Comparison of ENCODE assay signal across 9 mouse cellular contexts in the genomic region with DNA sequence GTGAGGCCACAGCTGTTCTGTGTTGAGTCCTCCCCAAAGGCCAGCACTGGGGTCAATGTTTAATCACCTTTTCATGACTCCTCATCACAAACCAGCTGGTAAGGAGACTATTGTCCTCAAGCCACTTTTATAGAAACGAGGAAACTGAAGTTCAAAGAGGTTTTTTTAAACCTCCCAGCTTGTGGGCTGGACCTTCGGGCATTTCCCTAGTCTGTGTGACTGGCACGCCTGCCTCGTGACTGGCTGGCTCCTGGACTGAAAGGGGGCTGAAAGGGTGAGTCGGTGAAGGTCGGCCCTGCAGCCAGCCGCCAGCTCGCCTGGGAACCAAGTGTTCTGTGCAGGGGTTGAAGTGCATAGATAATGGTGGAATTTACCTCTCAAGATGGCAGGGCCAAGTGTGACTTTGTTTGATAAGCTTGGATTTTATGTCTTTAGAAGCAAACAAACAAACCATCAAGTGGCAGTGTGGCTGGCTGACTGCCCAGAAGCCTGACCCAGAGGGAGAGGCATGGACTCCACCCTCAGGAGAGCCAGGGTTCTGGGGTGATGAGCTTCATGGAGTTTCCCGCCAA. TPM values are rescaled to one million over a fixed set of nuclear protein-coding genes. Genes with fewer than 3 reads are reported as not detected.
DNase-seq lines count a peak whose midpoint lies in the region; ATAC-seq and TF ChIP-seq lines count a peak whose summit lies in the region.
"Had no signal": no experiment of that assay in that cellular context is flagged by ENCODE, and none has a peak within 500 bp of the region (broad histone marks: within the 10 kb centered on the region; RNA-seq: fewer than 3 reads in every experiment).

No protein-coding gene starts in this region.

- no peaks in the 10 kb centered on the region for H3K9me3 ChIP-seq in kidney, embryonic 16.5 days (ENCODE audit: low read length)
- H3K9me3 ChIP-seq: neural tube, embryonic 12.5 days had no signal

- peak; percentile 58; the same call in 1 of the 2 replicates for ATAC-seq in kidney, embryonic 16.5 days (ENCODE audit: low FRiP score, low TSS enrichment)

- H3K79me2 ChIP-seq in heart, adult 2 months (replicated peaks; ENCODE audit: control insufficient read depth, insufficient read depth, low read length) = no peaks in the 10 kb centered on the region

- H3K4me3 ChIP-seq in heart, adult 2 months = no peak overlapping the region
- H3K4me3 ChIP-seq in kidney, embryonic 16.5 days (ENCODE audit: low read length) = no peak overlapping the region
- H3K4me3 ChIP-seq: neural tube, embryonic 12.5 days had no signal

- WGBS in heart, adult 2 months = 21% methylated on average over 9 of the region's 9 CpGs
- 24% methylated on average over 9 of the region's 9 CpGs for WGBS in kidney, embryonic 16.5 days

- TF ChIP-seq POLR2A in heart, adult 2 months (IDR thresholded peaks at IDR 0.05; ENCODE audit: insufficient read depth, low read depth, low read length) = no peak

- no peak overlapping the region for H3K9ac ChIP-seq in heart, adult 2 months (ENCODE audit: low read depth, low read length)
- no peak overlapping the region for H3K9ac ChIP-seq in kidney, embryonic 16.5 days (replicated peaks; ENCODE audit: low read length)
- H3K9ac ChIP-seq: neural tube, embryonic 12.5 days had no signal

- intact Hi-C loops in heart, adult 2 months (cut with DNase I) = loop anchor here (5.0 kb wide), 2 partner anchors 53 to 62 kb away; partner anchors contain the start of gene Bcl2l11
- intact Hi-C loops in gastrocnemius, postnatal 14 days (cut with DNase I; ENCODE audit: low total_unique reads) = loop anchor here (5.0 kb wide), 1 partner anchor 37 kb away; no protein-coding TSS in a partner anchor

- no peaks in the 10 kb centered on the region for H3K36me3 ChIP-seq in heart, adult 2 months (ENCODE audit: control insufficient read depth, insufficient read depth, low read length)
- no peaks in the 10 kb centered on the region for H3K36me3 ChIP-seq in kidney, embryonic 16.5 days (ENCODE audit: insufficient read depth, low read length)
- H3K36me3 ChIP-seq: neural tube, embryonic 12.5 days had no signal

- DNase-seq in 3134 (ENCODE audit: extremely low read depth, insufficient read length, low spot score) = peak; percentile 77
- DNase-seq in adipocyte (ENCODE audit: low spot score) = peak; percentile 38
- peak; percentile 67 to 84 for DNase-seq in heart, adult 2 months
- DNase-seq in lung, postnatal 25 days (ENCODE audit: low spot score) = peak; percentile 89
- no peak for DNase-seq in layer of hippocampus, adult 9-10 months (ENCODE audit: low spot score)
- no peak for DNase-seq in gastrocnemius, postnatal 14 days
- DNase-seq in left cerebral cortex, adult 11 months (ENCODE audit: low spot score) = no peak

- H3K4me2 ChIP-seq in kidney, embryonic 16.5 days (replicated peaks; ENCODE audit: low read depth, low read length) = no peak overlapping the region
- H3K4me2 ChIP-seq: neural tube, embryonic 12.5 days had no signal

- peak; percentile 95 for TF ChIP-seq EP300 in heart, adult 2 months (IDR thresholded peaks at IDR 0.05; ENCODE audit: insufficient read depth, low read depth, low read length)

- H3K4me1 ChIP-seq in heart, adult 2 months (ENCODE audit: control insufficient read depth, insufficient read depth, low read length) = peaks cover 10% of the 10 kb centered on the region
- peaks cover 31% of the 10 kb centered on the region for H3K4me1 ChIP-seq in kidney, embryonic 16.5 days (ENCODE audit: insufficient read depth, low read length)

- H3K27me3 ChIP-seq in heart, adult 2 months (ENCODE audit: control insufficient read depth, insufficient read depth, low read length) = no peaks in the 10 kb centered on the region
- H3K27me3 ChIP-seq in kidney, embryonic 16.5 days (ENCODE audit: insufficient read depth, low read length) = no peaks in the 10 kb centered on the region
- H3K27me3 ChIP-seq: neural tube, embryonic 12.5 days had no signal

- H3K27ac ChIP-seq in heart, adult 2 months = peak overlapping the region; percentile 63
- peak overlapping the region; percentile 21; the same call in 1 of the 2 replicates for H3K27ac ChIP-seq in kidney, embryonic 16.5 days (ENCODE audit: low read length)
- H3K27ac ChIP-seq: neural tube, embryonic 12.5 days had no signal

- TF ChIP-seq CTCF in heart, adult 2 months (IDR thresholded peaks at IDR 0.05) = no peak

RNA-seq across cellular contexts. Expression of gene Bcl2l11, which starts 54.1 kb away (rescaled TPM):
- total RNA-seq in heart, adult 2 months (2021) = 10 to 100 TPM; 13.5 to 19.9 TPM
- polyA plus RNA-seq in heart, adult 2 months (2012; rRNA removed) = 10.9 and 14.9 TPM in 2 replicates
- polyA plus RNA-seq in kidney, embryonic 16.5 days (2015; fragmentation: Nextera tagmentation; extraction: Ambion mirVana) = 25.6 and 28.2 TPM in 2 replicates
- total RNA-seq in gastrocnemius, postnatal 14 days (2021) = 1 to 10 TPM; 4.9 to 6.1 TPM

Comparison
In these comparisons a context has a peak if more than half of its experiments do, and no peak if none do; other contexts are left out.
1. DNase-seq: peak in 3134 (single experiment), adipocyte (single experiment), heart, adult 2 months (2 of 2) and lung, postnatal 25 days (single experiment); none in layer of hippocampus, adult 9-10 months (single experiment), gastrocnemius, postnatal 14 days (single experiment) and left cerebral cortex, adult 11 months (single experiment).